Mouse (Mus musculus) G1E (cell line): ENCODE data around the gene Radil.

ENCODE experiments used
- CTCF ChIP-seq: IDR thresholded peaks from 2 replicates; pipeline ENCODE4 v1.5.1; 2012; ENCODE audit warnings: low read depth, low read length, inconsistent platforms, mixed read lengths
- GATA1 ChIP-seq: IDR thresholded peaks from 2 replicates; pipeline ENCODE4 v1.6.1; 2012; ENCODE audit warnings: borderline replicate concordance, low read length, inconsistent platforms, mixed read lengths

GRCm38 (mm10) chr5:142547066-142547465 is 3.8 kb downstream of the Radil start:
- TF ChIP-seq GATA1 (no peak), CTCF (no peak)
